Mouse (Mus musculus) common myeloid progenitor, adult 5-6 weeks (primary cell): ENCODE data around the gene Nlgn1. TPM values are rescaled to one million over a fixed set of nuclear protein-coding genes. Genes with fewer than 3 reads are reported as not detected.
A peak's percentile ranks its signal among the peaks of the same experiment; 100 is the strongest.

Experiments
- ATAC-seq: replicated peaks from 2 replicates; pipeline ENCODE4 v1.8.0; 2016; ENCODE audit warnings: low read depth, mild to moderate bottlenecking, moderate TSS enrichment, inconsistent platforms; ENCODE audit not compliant: poor library complexity, severe bottlenecking
- total RNA-seq: library from RNA; stranded (forward); fragments of 200-1000, 187-1606 nt; gene quantifications from 2 replicates; pipeline ENCODE4 v1.2.3, GENCODE M21; 2017

Nlgn1 gene
- total RNA-seq, 1 experiment from 2014 or later = not detected

DNA sequence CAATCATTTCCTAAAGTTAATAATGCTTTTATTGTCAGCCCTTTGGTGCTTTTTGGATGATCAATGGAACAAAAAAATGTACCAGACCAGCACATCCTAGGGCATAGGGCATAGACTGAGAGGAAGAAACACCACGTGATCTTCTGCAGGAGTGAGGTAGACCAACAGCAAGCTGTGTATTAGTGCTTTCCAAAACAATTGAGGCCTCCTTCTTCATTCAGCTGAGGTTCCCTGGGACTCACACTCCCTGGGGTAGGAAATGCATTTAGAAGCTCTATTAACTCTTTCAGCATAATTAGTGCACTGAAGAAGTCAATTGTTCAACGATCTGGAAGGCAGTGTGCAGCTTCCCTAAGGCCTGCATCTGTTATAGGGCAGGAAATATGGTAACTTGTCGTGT lies 226.7 kb downstream of the Nlgn1 start:
- ATAC-seq = no peak

DNA sequence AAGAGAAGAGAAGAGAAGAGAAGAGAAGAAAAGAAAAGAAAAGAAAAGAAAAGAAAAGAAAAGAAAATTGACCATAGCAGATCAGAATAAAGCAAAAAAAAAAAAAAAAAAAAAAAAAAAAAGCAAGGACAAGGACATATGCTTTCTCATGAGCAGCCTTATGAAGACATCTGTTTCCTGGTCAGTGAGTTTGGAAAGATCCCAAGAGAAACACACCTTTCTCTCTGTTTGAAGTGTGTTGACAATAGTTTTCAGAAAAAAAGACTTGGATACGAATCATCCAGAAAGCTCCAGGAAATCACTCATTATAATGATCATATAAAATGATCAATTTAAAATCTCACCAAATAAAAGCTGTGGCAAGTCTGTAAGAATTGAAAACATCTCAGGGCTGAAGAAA lies 230.0 kb downstream of the Nlgn1 start:
- no peak for ATAC-seq

DNA sequence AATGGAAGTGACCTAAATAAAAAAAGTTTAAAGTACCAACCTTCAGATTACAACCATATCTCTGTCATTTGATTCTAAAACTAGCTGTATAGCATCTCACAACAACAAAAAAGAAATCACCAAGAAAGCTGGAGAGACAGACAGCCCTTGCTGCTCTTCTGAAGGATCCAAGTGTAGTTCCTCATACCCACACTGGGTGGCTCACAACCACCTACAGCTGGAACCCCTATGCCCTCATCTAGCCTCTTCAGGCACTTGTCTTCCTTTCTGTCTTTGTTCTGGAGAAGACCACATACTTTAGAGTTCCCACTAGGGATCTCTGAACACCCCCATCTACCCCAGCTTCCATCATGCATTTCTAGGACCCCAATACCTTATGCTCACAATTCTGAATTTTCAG lies 236.7 kb downstream of the Nlgn1 start:
- ATAC-seq = 0 out of 2 replicates have a peak, but pooled peaks have one; percentile 32

DNA sequence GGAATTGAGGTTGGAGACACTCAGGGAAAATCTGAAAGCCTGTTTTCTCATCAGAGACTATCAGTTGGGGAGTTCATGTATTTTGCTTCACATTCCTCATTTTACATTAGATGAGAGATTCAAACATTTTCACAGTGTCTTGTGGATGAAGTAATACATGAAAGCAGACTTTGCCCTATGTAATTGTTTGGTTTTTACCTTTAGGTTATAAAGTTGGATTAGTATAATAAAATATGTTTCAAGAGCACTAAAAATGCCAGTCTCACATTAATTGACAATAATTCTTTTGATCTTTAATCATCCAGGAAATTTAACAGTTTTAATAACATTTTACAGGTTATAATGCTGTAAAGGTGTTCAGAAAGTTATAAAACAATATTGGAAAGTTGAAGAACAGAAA lies 262.9 kb downstream of the Nlgn1 start:
- no peak for ATAC-seq

DNA sequence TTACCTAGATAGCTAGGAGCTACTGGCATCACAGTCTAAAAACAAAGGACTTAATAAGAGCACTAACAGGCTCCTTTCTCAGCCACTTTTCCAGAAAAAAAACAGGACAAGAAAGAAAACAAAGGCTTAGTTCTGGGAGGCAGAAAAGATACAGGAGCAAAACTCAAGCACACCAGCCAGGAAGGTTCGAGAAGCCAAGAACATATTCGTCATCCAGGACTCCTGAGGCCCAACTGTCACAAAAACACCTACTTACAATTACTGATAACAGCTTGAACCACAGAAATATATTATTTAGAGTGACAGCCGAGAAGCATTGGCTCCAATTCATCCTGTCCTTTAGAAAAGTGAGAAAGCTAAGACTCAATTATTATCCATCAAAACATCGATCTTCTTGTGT lies 281.5 kb downstream of the Nlgn1 start:
- ATAC-seq = no peak

DNA sequence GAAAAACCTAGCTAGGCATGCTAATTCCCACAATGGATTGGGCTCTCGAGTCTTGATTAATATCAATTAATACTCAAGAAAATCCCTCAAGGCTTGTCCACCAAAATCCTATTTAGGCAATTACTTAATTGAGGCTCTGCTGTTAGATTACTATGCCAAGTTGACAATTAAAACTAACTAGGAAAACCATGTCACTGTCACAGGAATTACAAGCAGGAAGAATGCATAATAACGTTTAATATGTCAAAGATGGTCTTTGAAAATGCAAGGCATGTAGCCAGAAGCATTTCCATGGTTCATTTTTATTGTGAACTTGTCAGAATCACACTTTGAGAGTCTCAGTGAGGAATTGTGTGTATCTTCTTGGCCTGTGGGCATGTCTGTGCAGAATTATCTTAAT lies 289.3 kb downstream of the Nlgn1 start:
- ATAC-seq = no peak

DNA sequence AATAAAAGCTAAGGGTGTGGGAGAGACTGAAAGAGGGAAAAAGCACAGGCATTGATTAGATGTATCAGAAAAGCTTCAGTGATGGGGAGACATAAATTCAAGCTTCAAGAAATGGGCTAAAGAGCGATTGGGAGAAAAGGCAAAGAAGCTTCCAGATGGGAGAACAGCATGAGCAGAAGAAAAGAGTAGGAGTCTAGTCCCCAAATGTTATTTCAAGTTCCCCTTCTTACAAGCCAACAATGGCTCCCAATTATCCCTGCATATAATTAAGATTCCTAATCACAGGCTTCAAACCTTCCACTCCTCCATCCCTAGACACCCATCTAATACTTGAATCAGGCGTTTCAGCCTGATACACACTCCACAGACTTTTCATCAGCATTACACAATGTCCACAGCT lies 292.6 kb downstream of the Nlgn1 start:
- no peak for ATAC-seq

DNA sequence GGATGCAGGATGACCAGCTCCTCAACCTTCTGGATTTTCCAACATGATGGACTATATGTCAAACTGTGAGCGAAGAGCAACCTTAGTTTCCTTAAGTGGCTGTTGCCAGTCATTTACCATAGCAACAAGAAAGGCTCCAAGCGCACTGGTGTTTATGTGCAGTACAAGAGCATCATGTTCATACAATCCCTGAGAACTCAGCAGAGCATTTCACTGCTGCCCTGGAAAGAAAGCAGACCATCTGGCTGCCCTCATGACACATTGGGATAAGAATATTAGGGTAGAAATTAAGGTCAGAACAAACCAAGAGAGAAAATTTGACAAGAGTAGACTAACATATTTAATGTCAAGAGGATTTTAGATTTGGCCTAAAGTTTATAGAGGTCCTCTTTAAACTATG lies 306.2 kb downstream of the Nlgn1 start:
- ATAC-seq = no peak

DNA sequence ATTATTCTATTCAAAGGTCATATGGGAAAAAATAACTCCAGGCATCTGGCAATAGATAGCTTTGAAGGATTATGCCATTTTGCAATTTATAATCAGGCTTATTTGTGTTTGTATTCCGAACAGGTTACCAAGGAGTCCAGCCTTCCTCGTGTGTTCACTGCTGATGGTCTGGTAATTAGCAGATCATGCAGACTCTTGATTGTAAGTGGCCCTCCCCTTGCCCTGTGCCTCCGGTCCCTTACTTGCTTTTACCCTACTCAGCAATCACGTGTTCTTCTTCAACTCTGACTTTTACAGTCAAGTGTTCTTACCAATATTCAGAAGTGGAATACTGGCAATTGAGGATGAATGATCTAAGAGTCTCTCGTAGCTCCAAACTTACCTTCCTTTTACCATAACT lies 309.0 kb downstream of the Nlgn1 start:
- no peak for ATAC-seq

DNA sequence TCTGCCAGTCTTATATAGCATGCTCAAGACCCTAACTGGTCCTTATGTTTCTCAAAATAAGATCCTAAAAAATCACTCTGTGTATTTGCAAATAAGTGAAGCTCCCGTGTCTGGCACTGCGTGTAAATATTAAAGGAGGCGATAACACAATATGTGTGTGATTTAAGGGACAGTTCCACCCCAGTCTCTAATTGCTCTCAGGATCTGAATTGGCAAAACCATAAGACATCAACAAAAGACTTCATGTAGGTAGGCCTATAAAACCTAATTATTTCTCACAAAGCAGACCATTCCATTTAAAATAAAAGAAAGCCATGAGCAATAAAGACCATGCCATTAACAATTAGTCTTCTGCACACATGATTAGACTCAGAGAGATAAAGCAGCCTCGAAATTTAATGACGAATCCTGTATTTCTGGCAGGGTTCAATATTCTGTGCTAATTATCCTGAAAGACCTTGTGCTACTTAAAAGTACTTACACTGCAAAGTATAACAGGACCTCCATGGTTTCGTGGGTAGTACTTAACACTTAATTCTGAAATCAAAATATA lies 310.6 kb downstream of the Nlgn1 start:
- ATAC-seq = no peak

DNA sequence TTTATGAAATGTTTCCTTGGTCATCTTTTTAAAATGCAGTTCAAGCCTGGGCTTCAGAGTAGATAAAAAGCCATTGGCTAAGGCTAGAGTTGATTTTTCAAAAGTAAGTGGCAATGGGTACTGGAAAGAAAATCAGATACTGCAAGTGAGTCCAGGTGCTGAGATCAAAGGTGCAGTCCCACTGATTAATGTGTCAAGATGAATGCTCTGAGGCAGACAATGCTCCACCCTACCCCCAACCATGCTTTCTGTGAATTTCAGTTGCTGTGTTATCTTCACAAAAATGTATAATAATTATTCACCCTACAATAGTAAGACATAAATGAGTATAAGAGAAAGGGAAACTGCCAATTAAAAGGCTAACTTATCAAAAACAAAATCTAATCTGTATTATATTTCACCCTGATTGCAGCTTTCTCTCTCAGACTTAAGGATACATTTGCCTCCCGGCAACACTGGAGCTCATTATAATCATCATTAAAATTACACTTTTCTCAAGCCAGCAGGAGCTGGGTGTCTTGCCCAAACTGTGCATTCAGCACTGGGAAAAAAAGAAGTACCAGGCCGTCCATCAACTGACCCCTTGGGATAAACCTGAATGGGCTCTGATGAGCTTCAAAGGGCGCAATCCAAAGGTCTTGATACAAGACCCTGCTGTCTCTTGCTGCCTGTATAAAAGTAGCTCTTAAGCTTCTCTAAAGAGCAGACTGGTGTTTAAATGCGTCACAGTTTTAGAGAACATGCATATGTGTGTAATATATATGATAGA lies 320.8 kb downstream of the Nlgn1 start:
- ATAC-seq = no peak

DNA sequence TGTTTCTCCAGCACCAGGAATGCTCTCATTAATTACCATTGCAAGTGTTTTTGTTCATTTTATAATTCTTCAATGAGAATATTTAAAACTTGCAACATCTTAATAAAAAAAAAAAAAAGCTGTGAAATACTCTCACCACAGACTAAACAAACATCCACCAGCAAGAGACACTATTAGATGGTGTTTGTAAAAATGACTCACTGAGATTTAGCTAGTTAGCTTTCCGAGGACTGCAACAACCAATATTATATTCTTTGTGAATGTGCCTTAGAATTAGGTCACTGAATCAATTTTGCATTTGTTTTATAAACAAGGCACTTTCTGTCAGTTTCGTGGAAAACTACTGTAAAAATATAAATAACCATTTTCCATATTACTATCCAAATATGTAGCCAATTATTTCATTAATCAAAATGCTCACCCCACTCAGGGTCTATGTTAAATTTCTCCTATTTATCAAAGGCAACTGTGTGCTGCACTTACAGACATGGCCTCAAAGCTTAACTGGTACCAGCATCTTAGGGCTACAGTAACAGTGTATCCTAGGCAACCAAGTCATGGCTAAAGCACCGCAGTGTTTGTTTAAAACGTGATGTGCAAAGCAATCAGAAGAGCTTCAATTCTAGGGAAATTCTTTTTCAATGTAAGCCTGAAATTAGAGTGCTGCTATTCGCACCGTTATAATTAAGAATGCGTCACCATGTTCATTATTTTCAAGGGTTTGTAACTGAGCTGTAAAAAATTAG lies 329.2 kb downstream of the Nlgn1 start:
- no peak for ATAC-seq

DNA sequence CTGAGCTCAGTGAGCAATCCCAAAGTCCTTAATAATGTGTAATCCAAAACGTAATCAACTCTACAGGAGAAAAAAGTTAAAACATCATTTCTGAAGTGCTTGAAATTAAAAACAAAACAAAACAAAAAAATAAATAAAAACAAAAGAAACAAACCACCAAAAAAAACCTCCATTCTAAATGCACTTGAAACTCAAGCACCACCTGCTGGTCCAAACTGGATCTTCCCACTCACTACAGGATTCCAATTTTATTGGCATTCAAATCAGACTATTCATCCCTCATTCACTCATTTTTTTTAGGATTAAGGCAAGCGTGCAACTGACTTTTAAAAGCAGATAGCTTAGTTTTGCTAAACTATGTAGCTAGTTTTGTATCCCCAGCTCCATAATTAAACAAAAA lies 329.9 kb downstream of the Nlgn1 start:
- ATAC-seq = no peak

DNA sequence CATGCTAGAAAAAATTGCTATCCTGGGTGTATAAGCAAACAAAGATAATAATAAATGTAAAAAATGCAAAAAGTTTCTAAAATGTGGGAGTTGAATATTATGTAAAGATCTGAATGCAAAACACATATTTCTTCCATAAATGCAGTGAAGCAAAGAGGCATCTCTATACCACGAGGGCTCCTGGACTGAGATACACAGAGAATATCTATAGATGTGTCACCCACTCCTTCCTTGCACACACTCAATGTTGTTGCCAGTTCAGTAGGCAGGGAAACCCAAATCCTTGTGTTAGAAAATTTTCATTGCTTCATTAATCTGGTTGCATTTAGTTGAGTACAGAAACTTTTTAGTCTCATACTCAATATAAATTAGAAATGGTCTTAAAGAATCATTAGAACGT lies 364.7 kb downstream of the Nlgn1 start:
- ATAC-seq = no peak

DNA sequence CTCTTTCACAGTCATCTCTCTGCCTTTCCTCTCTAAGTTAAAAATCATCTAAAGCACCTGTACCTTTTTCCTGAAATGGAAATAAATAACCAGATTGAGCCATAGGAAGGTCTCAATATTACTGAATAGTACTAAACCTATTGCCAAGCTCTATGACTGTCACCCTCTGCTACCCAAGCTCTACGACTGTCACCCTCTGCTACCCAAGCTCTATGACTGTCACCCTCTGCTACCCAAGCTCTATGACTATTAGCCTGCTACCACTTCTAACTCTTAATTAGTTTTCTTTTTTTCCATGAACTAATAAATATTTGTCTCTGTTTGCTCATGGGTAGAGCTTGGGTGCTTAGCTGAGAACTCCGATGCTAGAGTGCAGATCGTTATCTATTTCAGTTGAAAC lies 368.0 kb downstream of the Nlgn1 start:
- no peak for ATAC-seq

DNA sequence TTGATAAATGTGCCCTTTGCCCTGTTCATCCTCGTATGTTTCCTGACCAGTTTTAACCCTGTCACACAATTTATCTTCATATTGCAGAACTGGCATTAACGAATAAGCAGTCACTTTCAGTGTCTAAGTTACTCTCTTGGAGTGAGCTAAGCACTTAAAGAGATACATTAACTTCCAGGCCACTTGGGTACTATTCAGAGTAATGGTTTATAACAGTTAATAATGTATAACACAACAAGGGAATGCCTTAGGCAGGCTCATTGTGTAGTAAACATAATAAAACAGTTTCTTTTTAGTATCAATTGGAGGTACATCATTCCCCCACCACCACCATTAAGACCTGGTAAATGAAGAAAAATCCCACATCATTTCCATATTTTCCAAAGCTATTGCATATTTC lies 368.7 kb downstream of the Nlgn1 start:
- no peak for ATAC-seq

DNA sequence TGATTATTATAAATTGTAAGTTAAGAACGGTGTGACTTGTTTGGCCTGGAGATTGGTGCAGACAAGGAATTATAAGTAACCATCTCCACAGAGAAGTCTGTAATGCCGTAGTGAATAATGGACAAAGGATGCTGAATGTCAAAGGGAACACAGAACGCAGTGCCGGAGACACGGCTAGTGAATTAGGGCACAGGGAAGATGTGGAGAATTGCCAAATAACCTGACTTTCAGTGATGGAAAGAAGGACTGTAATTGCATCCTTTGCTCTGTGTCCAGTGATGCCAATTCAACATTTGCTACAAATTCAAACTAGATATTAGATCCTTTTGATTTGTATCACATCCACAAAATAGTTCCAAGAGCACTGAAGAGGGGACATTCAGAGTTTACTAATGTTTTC lies 415.7 kb downstream of the Nlgn1 start:
- no peak for ATAC-seq

DNA sequence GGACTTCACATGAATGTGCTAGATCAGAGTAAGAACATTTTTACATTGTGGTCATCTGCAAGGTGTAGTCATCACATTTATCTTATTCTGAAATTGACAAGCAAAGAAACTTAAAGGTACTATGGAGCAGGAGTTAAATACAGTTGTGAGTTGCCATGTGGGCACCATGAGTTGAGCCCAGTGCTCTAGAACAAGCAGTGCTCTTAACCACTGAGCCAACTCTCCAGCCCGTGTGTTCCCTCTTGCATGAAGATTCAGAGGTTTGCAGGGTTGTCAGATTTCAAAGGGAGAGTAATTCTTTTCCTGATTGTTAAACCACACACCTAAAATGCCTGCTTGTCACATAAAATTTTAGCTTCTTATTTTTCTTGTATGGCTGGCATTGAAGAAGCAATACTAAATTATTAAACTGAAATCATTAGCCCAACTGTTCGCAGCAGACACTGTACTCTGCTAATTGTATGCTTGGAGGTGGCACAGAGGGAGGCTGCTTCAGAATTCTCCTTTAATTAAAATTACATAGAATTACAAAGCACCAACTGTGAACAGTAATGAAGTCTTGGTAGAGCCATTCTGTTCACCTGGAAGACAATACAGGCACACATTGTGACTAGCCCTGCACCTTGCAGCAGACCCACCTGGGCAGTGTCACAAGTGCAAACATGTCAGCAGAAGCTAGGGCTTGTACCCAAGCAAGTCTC lies 417.7 kb downstream of the Nlgn1 start:
- ATAC-seq = no peak

DNA sequence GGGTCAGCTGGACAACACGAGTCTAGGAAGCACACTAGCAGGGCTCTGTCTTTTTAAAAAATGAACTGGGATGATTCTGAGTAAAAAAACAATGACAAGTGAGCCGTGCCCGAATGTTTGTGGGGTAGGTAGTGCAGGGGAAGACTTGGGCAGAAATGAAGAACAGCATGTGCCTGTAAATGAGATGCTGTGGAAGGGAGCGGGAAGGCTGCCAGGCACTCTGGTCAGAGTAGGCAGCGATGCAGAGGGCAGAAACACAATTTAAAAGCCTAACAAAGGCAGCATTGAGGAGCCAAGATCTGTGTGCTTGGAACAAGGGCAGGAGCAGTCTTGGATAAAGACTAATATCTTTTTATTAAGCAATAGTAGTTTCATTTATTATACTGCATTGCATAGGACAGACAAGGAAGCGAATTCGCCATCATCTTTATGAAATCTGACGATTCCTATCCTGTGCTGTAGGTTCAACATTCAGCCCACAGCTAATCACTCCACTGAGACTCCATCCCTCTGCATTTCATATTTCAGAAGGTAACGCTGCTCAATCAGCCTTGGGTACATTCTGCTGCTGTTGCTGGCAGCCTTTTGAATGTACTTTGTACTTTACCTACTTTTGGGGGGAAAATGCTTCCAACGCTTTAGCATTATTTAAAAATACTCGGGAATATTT lies 429.0 kb downstream of the Nlgn1 start:
- ATAC-seq = no peak

DNA sequence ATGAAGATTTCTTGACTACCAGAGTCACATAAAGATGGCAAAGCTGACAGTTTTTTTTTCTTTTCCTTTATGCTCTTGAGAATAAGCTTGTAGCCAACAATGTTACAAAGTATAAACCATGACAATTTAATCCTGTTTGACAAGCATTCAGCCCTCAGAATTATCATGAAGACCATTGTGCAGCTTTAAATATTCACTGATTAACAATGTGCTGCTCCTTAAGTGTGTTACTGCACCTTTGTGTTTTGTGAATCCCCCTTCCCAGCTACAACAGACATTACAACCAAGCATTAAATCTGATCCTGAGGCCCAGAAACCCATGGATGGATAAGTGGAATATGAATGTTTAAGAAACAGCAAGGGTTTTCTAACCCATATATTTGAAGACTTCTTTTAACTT lies 434.8 kb downstream of the Nlgn1 start:
- ATAC-seq = no peak
